Mouse (Mus musculus) R1 (cell line): ENCODE results near the gene Zfp655.
"Not testable (repeated sequence)": the region's sequence is repeated elsewhere in the genome, so short reads cannot be mapped to it uniquely, and the experiment has no call there.

Source experiments
- DNase-seq: peaks from one replicate; pipeline ENCODE4 v3.0.0-alpha.2; 2018; ENCODE audit warnings: low read depth, low spot score

The Zfp655 gene

GRCm38 (mm10) chr5:145222840-145223239, 8.7 kb upstream of the Zfp655 start:
- peak; percentile 50 for DNase-seq

GRCm38 (mm10) chr5:145223395-145223794, 8.1 kb upstream of the Zfp655 start:
- no peak for DNase-seq

- DNase-seq = no peak
Measured at GRCm38 (mm10) chr5:145226453-145226852, 5.1 kb upstream of the Zfp655 start.

GRCm38 (mm10) chr5:145229283-145229682, 2.2 kb upstream of the Zfp655 start:
- DNase-seq = not testable (repeated sequence)

- DNase-seq = no peak
Measured at GRCm38 (mm10) chr5:145230641-145231040, 874 bp upstream of the Zfp655 start.

GRCm38 (mm10) chr5:145231893-145232411, 437 bp downstream of the Zfp655 start:
- peak; percentile 41 for DNase-seq

GRCm38 (mm10) chr5:145234636-145235035, 3.1 kb downstream of the Zfp655 start:
- DNase-seq = peak; percentile 72

GRCm38 (mm10) chr5:145249520-145249919, 18.0 kb downstream of the Zfp655 start:
- DNase-seq = no peak

GRCm38 (mm10) chr5:145273568-145273967, 42.1 kb downstream of the Zfp655 start:
- not testable (repeated sequence) for DNase-seq

- no peak for DNase-seq
Measured at GRCm38 (mm10) chr5:145279948-145280347, 48.4 kb downstream of the Zfp655 start.

- DNase-seq = peak; percentile 98
Measured at GRCm38 (mm10) chr5:145280371-145281143, 49.0 kb downstream of the Zfp655 start, which contains the start of gene Zscan25. Gene Zscan25 (plus strand): TSS chr5:145280500.

- DNase-seq = no peak
Measured at GRCm38 (mm10) chr5:145288382-145288781, 56.9 kb downstream of the Zfp655 start.

- DNase-seq = no peak
Measured at GRCm38 (mm10) chr5:145290697-145291096, 59.2 kb downstream of the Zfp655 start.

GRCm38 (mm10) chr5:145292398-145292797, 60.9 kb downstream of the Zfp655 start:
- no peak for DNase-seq
